Mouse (Mus musculus) MEL (cell line): ENCODE measurements around the gene Stx3. TPM values are rescaled to one million over a fixed set of nuclear protein-coding genes. Genes with fewer than 3 reads are reported as not detected.

Experiments used
- DNase-seq: peaks from one replicate; pipeline ENCODE4 v3.0.0; 2011; ENCODE audit warnings: low read depth, low spot score
- H3K27ac ChIP-seq: 2 replicates; pipeline ENCODE4 v1.5.1; 2012; ENCODE audit warnings: low read depth, mild to moderate bottlenecking, control low read depth, low read length, moderate library complexity; ENCODE audit not compliant: control insufficient read depth
- H3K27me3 ChIP-seq, 2 experiments: fragments of 150-350 bp in 1 of 2; sonication (generic) in 1 of 2; 2 replicates each; pipeline ENCODE4 v1.6.1; 2012; ENCODE audit warnings: low read length in 2 of 2, mild to moderate bottlenecking in 2 of 2, improper control_type of control experiment in 1 of 2, moderate library complexity in 1 of 2; ENCODE audit not compliant: insufficient read depth in 2 of 2, control insufficient read depth in 1 of 2
- H3K36me3 ChIP-seq, 2 experiments: 2 replicates each; pipeline ENCODE4 v1.6.1; 2012 to 2014; ENCODE audit warnings: low read length in 2 of 2, improper control_type of control experiment in 1 of 2, inconsistent platforms in 1 of 2, mild to moderate bottlenecking in 1 of 2; ENCODE audit not compliant: insufficient read depth in 2 of 2, control insufficient read depth in 1 of 2
- H3K4me1 ChIP-seq, 2 experiments: fragments of 150-350 bp in 1 of 2; sonication (generic) in 1 of 2; 2 replicates each; pipeline ENCODE4 v1.6.1; 2012; ENCODE audit warnings: low read length in 2 of 2, improper control_type of control experiment in 1 of 2, mild to moderate bottlenecking in 1 of 2; ENCODE audit not compliant: insufficient read depth in 2 of 2, control insufficient read depth in 1 of 2
- H3K4me3 ChIP-seq, 2 experiments: fragments of 150-350 bp in 1 of 2; sonication (generic) in 1 of 2; 2 replicates each; pipeline ENCODE4 v1.5.1; 2012; ENCODE audit warnings: low read depth in 2 of 2, low read length in 2 of 2, mild to moderate bottlenecking in 2 of 2, moderate library complexity in 2 of 2, control low read depth in 1 of 2, improper control_type of control experiment in 1 of 2; ENCODE audit not compliant: control insufficient read depth in 1 of 2, insufficient read depth in 1 of 2
- H3K79me2 ChIP-seq: 2 replicates; pipeline ENCODE4 v1.6.1; 2012; ENCODE audit warnings: mild to moderate bottlenecking, low read length, moderate library complexity; ENCODE audit not compliant: control insufficient read depth, poor library complexity, insufficient read depth
- H3K9ac ChIP-seq: 2 replicates; pipeline ENCODE4 v1.6.1; 2012; ENCODE audit warnings: low read depth, mild to moderate bottlenecking, control low read depth, low read length, moderate library complexity; ENCODE audit not compliant: control insufficient read depth, poor library complexity, severe bottlenecking
- H3K9me3 ChIP-seq: fragments of 150-350 bp; sonication (generic); replicated peaks from 2 replicates; pipeline ENCODE4 v1.6.1; 2012; ENCODE audit warnings: mild to moderate bottlenecking, low read length, improper control_type of control experiment, moderate library complexity; ENCODE audit not compliant: insufficient read depth
- BHLHE40 ChIP-seq: IDR thresholded peaks from 2 replicates; pipeline ENCODE4 v1.6.1; 2012; ENCODE audit warnings: low read depth, mild to moderate bottlenecking, inconsistent platforms, low read length, improper control_type of control experiment, borderline replicate concordance
- CHD2 ChIP-seq: IDR thresholded peaks from 2 replicates; pipeline ENCODE4 v1.6.1; 2011; ENCODE audit warnings: low read length, improper control_type of control experiment
- E2F4 ChIP-seq: IDR thresholded peaks from 2 replicates; pipeline ENCODE4 v1.6.1; 2011; ENCODE audit warnings: low read depth, low read length, improper control_type of control experiment, borderline replicate concordance
- ELF1 ChIP-seq: IDR thresholded peaks from 2 replicates; pipeline ENCODE4 v1.6.1; 2014; ENCODE audit warnings: low read depth, mild to moderate bottlenecking, inconsistent platforms, low read length, improper control_type of control experiment, moderate library complexity
- ETS1 ChIP-seq: IDR thresholded peaks from 2 replicates; pipeline ENCODE4 v1.6.1; 2012; ENCODE audit warnings: low read depth, mild to moderate bottlenecking, inconsistent platforms, low read length, improper control_type of control experiment, moderate library complexity
- GATA1 ChIP-seq: IDR thresholded peaks from 2 replicates; pipeline ENCODE4 v1.6.1; 2011; ENCODE audit warnings: low read depth, low read length, improper control_type of control experiment
- JUND ChIP-seq: IDR thresholded peaks from 2 replicates; pipeline ENCODE4 v1.6.1; 2011; ENCODE audit warnings: low read depth, mild to moderate bottlenecking, improper control_type of control experiment, low read length
- MAFK ChIP-seq: IDR thresholded peaks from 2 replicates; pipeline ENCODE4 v1.6.1; 2011; ENCODE audit warnings: low read depth, mild to moderate bottlenecking, low read length, improper control_type of control experiment, borderline replicate concordance
- MAX ChIP-seq: IDR thresholded peaks from 2 replicates; pipeline ENCODE4 v1.6.1; 2011; ENCODE audit warnings: low read length, improper control_type of control experiment
- MAZ ChIP-seq: IDR thresholded peaks from 2 replicates; pipeline ENCODE4 v1.6.1; 2012; ENCODE audit warnings: low read depth, mild to moderate bottlenecking, inconsistent platforms, low read length, improper control_type of control experiment
- MXI1 ChIP-seq: IDR thresholded peaks from 2 replicates; pipeline ENCODE4 v1.6.1; 2011; ENCODE audit warnings: mild to moderate bottlenecking, low read depth, low read length, improper control_type of control experiment
- MYC ChIP-seq: IDR thresholded peaks from 2 replicates; pipeline ENCODE4 v1.6.1; 2011; ENCODE audit warnings: low read depth, mild to moderate bottlenecking, low read length, improper control_type of control experiment, moderate library complexity
- NELFE ChIP-seq: IDR thresholded peaks from 2 replicates; pipeline ENCODE4 v1.6.1; 2011; ENCODE audit warnings: low read depth, low read length, improper control_type of control experiment
- POLR2A ChIP-seq, 2 experiments: IDR thresholded peaks; 2 replicates each; pipeline ENCODE4 v1.6.1; 2011 to 2012; ENCODE audit warnings: low read length in 2 of 2, mild to moderate bottlenecking in 2 of 2, control low read depth in 1 of 2, improper control_type of control experiment in 1 of 2, low read depth in 1 of 2, moderate library complexity in 1 of 2; ENCODE audit not compliant: control insufficient read depth in 1 of 2, insufficient read depth in 1 of 2, poor library complexity in 1 of 2
- POLR2AphosphoS2 ChIP-seq: IDR thresholded peaks from 2 replicates; pipeline ENCODE4 v1.6.1; 2011; ENCODE audit warnings: low read length, improper control_type of control experiment
- RAD21 ChIP-seq: IDR thresholded peaks from 2 replicates; pipeline ENCODE4 v1.6.1; 2011; ENCODE audit warnings: mild to moderate bottlenecking, low read depth, low read length, improper control_type of control experiment
- SMC3 ChIP-seq: IDR thresholded peaks from 2 replicates; pipeline ENCODE4 v1.6.1; 2011; ENCODE audit warnings: low read depth, low read length, improper control_type of control experiment
- TAL1 ChIP-seq: IDR thresholded peaks from 2 replicates; pipeline ENCODE4 v1.6.1; 2012; ENCODE audit warnings: mild to moderate bottlenecking, inconsistent platforms, low read length, moderate library complexity, mixed read lengths
- UBTF ChIP-seq: IDR thresholded peaks from 2 replicates; pipeline ENCODE4 v1.6.1; 2012; ENCODE audit warnings: low read depth, mild to moderate bottlenecking, inconsistent platforms, low read length, improper control_type of control experiment, moderate library complexity, borderline replicate concordance; ENCODE audit not compliant: insufficient read depth
- USF1 ChIP-seq: IDR thresholded peaks from 2 replicates; pipeline ENCODE4 v1.6.1; 2014; ENCODE audit warnings: low read depth, mild to moderate bottlenecking, inconsistent platforms, low read length, improper control_type of control experiment, moderate library complexity
- ZC3H11A ChIP-seq: IDR thresholded peaks from 2 replicates; pipeline ENCODE4 v1.6.1; 2012; ENCODE audit warnings: low read depth, mild to moderate bottlenecking, inconsistent platforms, low read length, improper control_type of control experiment
- ZKSCAN1 ChIP-seq: IDR thresholded peaks from 2 replicates; pipeline ENCODE4 v1.6.1; 2012; ENCODE audit warnings: low read depth, mild to moderate bottlenecking, inconsistent platforms, low read length, improper control_type of control experiment, moderate library complexity
- ZMIZ1 ChIP-seq: IDR thresholded peaks from 2 replicates; pipeline ENCODE4 v1.6.1; 2012; ENCODE audit warnings: low read depth, mild to moderate bottlenecking, inconsistent platforms, low read length, improper control_type of control experiment, moderate library complexity
- ZNF384 ChIP-seq: IDR thresholded peaks from 2 replicates; pipeline ENCODE4 v1.6.1; 2012; ENCODE audit warnings: low read depth, mild to moderate bottlenecking, inconsistent platforms, low read length, improper control_type of control experiment
- polyA plus RNA-seq, 2 experiments: library from polyadenylated mRNA; stranded (reverse) in 1 of 2; unstranded in 1 of 2; fragments of >175 nt in 1 of 2; fragments of >200 nt in 1 of 2; gene quantifications; 2 replicates each; pipeline versions ENCODE4 v1.2.1 to v1.2.4; 2012; ENCODE audit warnings: low replicate concordance in 2 of 2, low read depth in 1 of 2; ENCODE audit not compliant: insufficient read length in 2 of 2, insufficient read depth in 1 of 2, missing spikeins in 1 of 2
- total RNA-seq: library from RNA; depleted of rRNA; stranded (reverse); fragments of 300-350 nt; gene quantifications from 2 replicates; pipeline ENCODE4 v1.2.3, GENCODE M21; 2012

The Stx3 gene
- total and polyA plus RNA-seq, 3 experiments = 0.73 to 3.0 TPM; not detected in 1

GRCm38 (mm10) chr19:11839119-11839518, 19.9 kb upstream of the Stx3 start, which contains the start of gene Olfr1417:
Olfr1417 (minus strand) TSS chr19:11839219.
- H3K27ac ChIP-seq = no peak within 1 kb of the TSS
- no peaks in the 10 kb centered on the region for H3K4me1 ChIP-seq
- no peak for DNase-seq
- H3K79me2 ChIP-seq = no peaks in the 10 kb centered on the region
- H3K36me3 ChIP-seq = no peaks in the 10 kb centered on the region
- no peaks in the 10 kb centered on the region for H3K9me3 ChIP-seq
- TF ChIP-seq ZC3H11A = no peak
- TF ChIP-seq BHLHE40 = no peak
- TF ChIP-seq MAZ = no peak
- no peak for TF ChIP-seq CHD2
- TF ChIP-seq E2F4 = no peak
- TF ChIP-seq USF1 = no peak
- TF ChIP-seq MYC = no peak
- TF ChIP-seq ZNF384 = no peak
- TF ChIP-seq POLR2A (IDR thresholded peaks at IDR 0.05; ENCODE audit: control insufficient read depth in 1 of 2, insufficient read depth in 1 of 2, low read depth in 1 of 2, low read length in 2 of 2, poor library complexity in 1 of 2) = no peak
- no peak for TF ChIP-seq ETS1
- no peak for TF ChIP-seq MAFK
- no peak for TF ChIP-seq JUND
- TF ChIP-seq ELF1 = no peak
- TF ChIP-seq UBTF = no peak
- TF ChIP-seq, all 39 proteins: peak for 0
- no peaks in the 10 kb centered on the region; a peak in 3 of 4 replicates for H3K27me3 ChIP-seq
- H3K4me3 ChIP-seq = no peak within 1 kb of the TSS
- H3K9ac ChIP-seq = no peak within 1 kb of the TSS

- Histone ChIP-seq H3K9me3 (no peaks in the 10 kb centered on the region), H3K79me2 (no peaks in the 10 kb centered on the region), H3K4me1 (peaks cover 0 to 2% of the 10 kb centered on the region in 2 experiments; a peak in 1 of 4 replicates), H3K27ac (no peak overlapping the region), H3K27me3 (peaks cover 0 to 2% of the 10 kb centered on the region in 2 experiments; a peak in 2 of 4 replicates), H3K9ac (no peak overlapping the region), H3K36me3 (no peaks in the 10 kb centered on the region), H3K4me3 (no peak overlapping the region)
- TF ChIP-seq SMC3 = no peak
- TF ChIP-seq MAX = no peak
- TF ChIP-seq MAFK = no peak
- no peak for TF ChIP-seq E2F4
- no peak for TF ChIP-seq MXI1
- no peak for TF ChIP-seq GATA1
- TF ChIP-seq POLR2AphosphoS2 = no peak
- no peak for TF ChIP-seq TAL1
- no peak for TF ChIP-seq NELFE
- no peak for TF ChIP-seq POLR2A (IDR thresholded peaks at IDR 0.05; ENCODE audit: control insufficient read depth in 1 of 2, insufficient read depth in 1 of 2, low read depth in 1 of 2, low read length in 2 of 2, poor library complexity in 1 of 2)
- TF ChIP-seq RAD21 = no peak
- no peak for TF ChIP-seq ZMIZ1
- TF ChIP-seq JUND = no peak
- TF ChIP-seq ZKSCAN1 = no peak
- no peak for TF ChIP-seq ZNF384
- no peak for DNase-seq
These were observed 4.3 kb upstream of the Stx3 start for GRCm38 (mm10) chr19:11823346-11824065.
